Mouse (Mus musculus) forebrain, postnatal 0 days (tissue): Measurements from ENCODE around the gene Zbtb5. TPM values are rescaled to one million over a fixed set of nuclear protein-coding genes. Genes with fewer than 3 reads are reported as not detected.
"Not testable (repeated sequence)": the region's sequence is repeated elsewhere in the genome, so short reads cannot be mapped to it uniquely, and the experiment has no call there.

Experiments used
- ATAC-seq: fragments of 200-750 bp; cut with Nextera tagmentation; 2 replicates; pipeline ENCODE4 v1.8.0; 2017; ENCODE audit warnings: mild to moderate bottlenecking, moderate library complexity
- DNase-seq: peaks from one replicate; pipeline ENCODE4 v3.0.0-alpha.2; 2015
- H3K27ac ChIP-seq: fragments of 300-500 bp; sonication (generic); 2 replicates; pipeline ENCODE4 v1.5.1; 2014; ENCODE audit warnings: low read depth, mild to moderate bottlenecking, antibody characterized with exemption, low read length, moderate library complexity, mixed read lengths
- H3K27me3 ChIP-seq: fragments of 300-500 bp; sonication (generic); 2 replicates; pipeline ENCODE4 v1.6.1; 2014; ENCODE audit warnings: mild to moderate bottlenecking, low read length, mixed read lengths; ENCODE audit not compliant: insufficient read depth
- H3K36me3 ChIP-seq: fragments of 300-500 bp; sonication (generic); 2 replicates; pipeline ENCODE4 v1.6.1; 2014; ENCODE audit warnings: mild to moderate bottlenecking, moderate library complexity; ENCODE audit not compliant: insufficient read depth
- H3K4me1 ChIP-seq: fragments of 300-500 bp; sonication (generic); 2 replicates; pipeline ENCODE4 v1.6.1; 2014; ENCODE audit warnings: antibody characterized with exemption; ENCODE audit not compliant: insufficient read depth
- H3K4me2 ChIP-seq: fragments of 300-500 bp; sonication (generic); 2 replicates; pipeline ENCODE4 v1.6.1; 2014; ENCODE audit warnings: low read depth, mild to moderate bottlenecking, moderate library complexity
- H3K4me3 ChIP-seq: fragments of 300-500 bp; sonication (generic); 2 replicates; pipeline ENCODE4 v1.5.1; 2014; ENCODE audit warnings: low read depth, low read length, mixed read lengths
- H3K9ac ChIP-seq: fragments of 300-500 bp; sonication (generic); 2 replicates; pipeline ENCODE4 v1.6.1; 2014; ENCODE audit warnings: mild to moderate bottlenecking
- H3K9me3 ChIP-seq: fragments of 300-500 bp; sonication (generic); 2 replicates; pipeline ENCODE4 v1.6.1; 2016; ENCODE audit warnings: low read length
- CTCF ChIP-seq: sonication (generic); IDR thresholded peaks from 2 replicates; pipeline ENCODE4 v1.5.1; 2016; ENCODE audit warnings: antibody characterized with exemption, control low read depth, low read depth
- WGBS: fragments of 180-500 bp; shearing (Covaris S2); extraction: QIAGEN DNeasy Blood & Tissue Kit; methylation state at CpG from one replicate; pipeline ENCODE4 v1.1.7; 2014; 5-methylcytosine and 5-hydroxymethylcytosine counted together
- polyA plus RNA-seq: library from polyadenylated mRNA; unstranded; fragments of >200 nt; fragmentation: Nextera tagmentation; extraction: Ambion mirVana; gene quantifications from 2 replicates; pipeline ENCODE4 v1.2.1, GENCODE M21; 2015
- total RNA-seq: library from RNA; depleted of rRNA; stranded (reverse); fragments of >200 nt; gene quantifications from 2 replicates; pipeline ENCODE4 v1.2.3, GENCODE M21; 2014; rRNA removed

Zbtb5 gene
- total and polyA plus RNA-seq, 2 experiments from 2014 or later, result 32.1 to 49.7 TPM

- Histone ChIP-seq H3K9ac (no peak overlapping the region), H3K4me2 (no peak overlapping the region), H3K36me3 (no peaks in the 10 kb centered on the region), H3K4me1 (no peaks in the 10 kb centered on the region), H3K27me3 (no peaks in the 10 kb centered on the region), H3K4me3 (no peak overlapping the region), H3K9me3 (no peaks in the 10 kb centered on the region), H3K27ac (no peak overlapping the region)
- no peak for TF ChIP-seq CTCF
- 92% methylated on average over 1 of the region's 1 CpGs for WGBS
- ATAC-seq (no peak), DNase-seq (no peak)
Observed at GRCm38 (mm10) chr4:44948314-44948713, 63.9 kb downstream of the Zbtb5 start.

DNA sequence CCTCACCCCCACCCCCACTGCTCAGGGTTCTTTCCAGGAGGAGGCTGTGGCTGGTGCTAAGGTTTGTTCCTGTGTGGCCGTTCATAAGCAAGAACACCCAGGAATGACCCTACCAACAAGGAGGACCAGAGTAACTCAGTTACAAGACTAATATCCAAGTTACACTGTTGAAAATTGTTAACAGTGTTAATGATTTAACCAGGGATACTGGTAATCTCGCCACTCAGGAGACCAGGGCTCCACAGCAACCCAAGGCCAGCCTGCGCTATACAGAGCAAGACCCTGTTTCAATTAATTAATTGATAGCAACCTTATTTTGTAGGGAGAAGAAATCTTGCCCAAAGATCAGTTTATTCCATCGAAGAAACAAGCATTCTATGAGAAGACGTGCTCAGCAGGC, 64.7 kb downstream of the Zbtb5 start:
- H3K27ac ChIP-seq, result no peak overlapping the region

GRCm38 (mm10) chr4:44946126-44946525, 66.1 kb downstream of the Zbtb5 start:
- H3K27ac ChIP-seq, H3K4me3 ChIP-seq, H3K9ac ChIP-seq, H3K9me3 ChIP-seq, H3K4me1 ChIP-seq, DNase-seq, H3K27me3 ChIP-seq, ATAC-seq, H3K4me2 ChIP-seq, H3K36me3 ChIP-seq: not testable (repeated sequence)
- WGBS, result 97% methylated on average over 2 of the region's 2 CpGs

More for the DNA sequence above, 64.7 kb downstream of the Zbtb5 start:
- no peaks in the 10 kb centered on the region for H3K27me3 ChIP-seq
- ATAC-seq (no peak), DNase-seq (no peak)
- H3K4me3 ChIP-seq, result no peak overlapping the region
- H3K4me1 ChIP-seq, result no peaks in the 10 kb centered on the region
- H3K36me3 ChIP-seq, result no peaks in the 10 kb centered on the region
- WGBS, result 93% methylated on average over 5 of the region's 5 CpGs
- no peak for TF ChIP-seq CTCF
- H3K9me3 ChIP-seq, result no peaks in the 10 kb centered on the region
- H3K4me2 ChIP-seq, result no peak overlapping the region
- H3K9ac ChIP-seq, result no peak overlapping the region

GRCm38 (mm10) chr4:44944426-44945075, 67.7 kb downstream of the Zbtb5 start:
- Histone ChIP-seq H3K4me3 (no peak overlapping the region), H3K36me3 (no peaks in the 10 kb centered on the region), H3K4me1 (no peaks in the 10 kb centered on the region), H3K9me3 (no peaks in the 10 kb centered on the region), H3K27ac (no peak overlapping the region), H3K27me3 (no peaks in the 10 kb centered on the region), H3K4me2 (no peak overlapping the region), H3K9ac (no peak overlapping the region)
- no peak for TF ChIP-seq CTCF
- 69% methylated on average over 10 of the region's 10 CpGs for WGBS
- ATAC-seq (no peak), DNase-seq (no peak)

DNA sequence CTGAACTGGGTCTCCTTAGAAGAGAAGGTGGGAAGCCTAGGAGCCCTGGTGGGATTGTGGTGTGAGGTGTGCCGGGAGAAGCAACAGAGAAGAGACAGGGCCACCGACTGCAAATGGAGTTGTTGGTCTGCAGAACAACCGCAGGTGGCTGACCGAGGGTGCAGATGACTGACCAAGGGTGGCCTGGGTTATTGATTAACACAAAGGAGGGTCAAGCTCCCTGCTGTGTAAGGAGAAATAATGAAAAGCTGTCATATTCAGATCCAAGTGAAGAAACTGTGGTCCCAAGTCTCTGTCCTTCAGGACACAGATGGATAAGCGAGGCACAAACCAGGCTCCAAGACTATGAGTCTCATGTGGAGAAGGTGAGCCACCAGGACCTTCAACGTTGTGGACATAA, 68.7 kb downstream of the Zbtb5 start:
- no peak for DNase-seq
- Histone ChIP-seq H3K9me3 (no peaks in the 10 kb centered on the region), H3K9ac (no peak overlapping the region), H3K36me3 (no peaks in the 10 kb centered on the region), H3K4me3 (no peak overlapping the region), H3K27me3 (no peaks in the 10 kb centered on the region), H3K27ac (no peak overlapping the region), H3K4me1 (no peaks in the 10 kb centered on the region), H3K4me2 (no peak overlapping the region)
- no peak for ATAC-seq
- no peak for TF ChIP-seq CTCF
- 89% methylated on average over 6 of the region's 6 CpGs for WGBS

DNA sequence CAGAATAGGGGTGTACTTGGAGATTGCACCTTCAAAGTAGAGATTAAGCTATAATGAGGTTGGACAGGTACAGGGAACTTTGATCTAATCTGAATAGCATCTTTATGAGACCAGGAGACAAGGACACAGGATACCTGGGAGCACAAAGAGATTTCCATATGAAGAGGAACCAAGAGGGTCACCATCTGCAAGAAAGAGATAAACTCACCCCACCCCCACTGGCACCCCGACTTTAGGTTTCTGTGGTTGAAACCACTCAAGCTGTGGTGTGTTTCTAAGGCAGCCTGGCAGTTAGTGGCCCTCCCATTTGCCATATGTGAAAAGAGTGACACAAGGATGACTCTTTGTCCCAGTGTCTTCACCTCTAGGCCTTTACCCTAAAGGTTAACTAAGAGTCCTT, 70.0 kb downstream of the Zbtb5 start:
- H3K4me3 ChIP-seq, result no peak overlapping the region
- 82% methylated on average over 1 of the region's 1 CpGs for WGBS
- no peaks in the 10 kb centered on the region for H3K36me3 ChIP-seq
- no peak for DNase-seq
- no peaks in the 10 kb centered on the region for H3K4me1 ChIP-seq
- ATAC-seq, result no peak
- H3K27ac ChIP-seq, result no peak overlapping the region
- no peak overlapping the region for H3K9ac ChIP-seq
- H3K9me3 ChIP-seq, result no peaks in the 10 kb centered on the region
- no peak for TF ChIP-seq CTCF
- no peak overlapping the region for H3K4me2 ChIP-seq
- H3K27me3 ChIP-seq, result no peaks in the 10 kb centered on the region

Other genes with a start within 250 kb of the Zbtb5 start
- 13.5 and 18.2 TPM in 2 replicates for gene Grhpr, start 31.0 kb downstream of the Zbtb5 start, total RNA-seq
- 22.9 and 25.6 TPM in 2 replicates for gene Grhpr, start 31.0 kb downstream of the Zbtb5 start, polyA plus RNA-seq
- 13.4 and 16.5 TPM in 2 replicates for gene Polr1e, start 6.2 kb upstream of the Zbtb5 start, total RNA-seq
- 23.7 and 25.0 TPM in 2 replicates for gene Polr1e, start 6.2 kb upstream of the Zbtb5 start, polyA plus RNA-seq
- 24.0 and 28.8 TPM in 2 replicates for gene Fbxo10, start 72.2 kb upstream of the Zbtb5 start, total RNA-seq
- 11.6 and 13.5 TPM in 2 replicates for gene Fbxo10, start 72.2 kb upstream of the Zbtb5 start, polyA plus RNA-seq
- 114 and 143 TPM in 2 replicates for gene Tomm5, start 95.7 kb upstream of the Zbtb5 start, total RNA-seq
- 208 and 264 TPM in 2 replicates for gene Tomm5, start 95.7 kb upstream of the Zbtb5 start, polyA plus RNA-seq
- gene Frmpd1, start 172.5 kb upstream of the Zbtb5 start, total RNA-seq, result 4.8 and 5.3 TPM in 2 replicates
- 1.6 and 2.7 TPM in 2 replicates for gene Frmpd1, start 172.5 kb upstream of the Zbtb5 start, polyA plus RNA-seq